Mouse (Mus musculus): ENCODE data around the gene Phyhipl. TPM values are rescaled to one million over a fixed set of nuclear protein-coding genes. Genes with fewer than 3 reads are reported as not detected.
A peak's percentile ranks its signal among the peaks of the same experiment; 100 is the strongest.

Gene Phyhipl
- total and polyA plus RNA-seq, 2 experiments from 2014 or later, result 38.5 to 307 TPM

GRCm38 (mm10) chr10:70640896-70641596 lies 14.7 kb downstream of the Phyhipl start:
- Histone ChIP-seq H3K9ac (replicated peaks; ENCODE audit: low read length, poor library complexity, severe bottlenecking) (no peak overlapping the region), H3K36me3 (ENCODE audit: insufficient read depth, low read length) (no peaks in the 10 kb centered on the region), H3K27me3 (ENCODE audit: insufficient read depth, low read length) (no peaks in the 10 kb centered on the region), H3K9me3 (ENCODE audit: low read length) (no peaks in the 10 kb centered on the region), H3K4me2 (ENCODE audit: low read depth, low read length, poor library complexity, severe bottlenecking) (no peak overlapping the region), H3K27ac (ENCODE audit: low read depth, low read length) (peak overlapping the region; percentile 67), H3K4me1 (ENCODE audit: insufficient read depth, low read length) (0 out of 2 replicates have a peak, but pooled peaks cover 5% of the 10 kb centered on the region), H3K4me3 (ENCODE audit: low read depth, low read length) (no peak overlapping the region)
- ATAC-seq (ENCODE audit: low FRiP score) (no peak), DNase-seq (ENCODE audit: low spot score) (no peak)
- TF ChIP-seq CTCF (IDR thresholded peaks at IDR 0.05), result no peak
- WGBS, result 72% methylated on average over 11 of the region's 11 CpGs

DNA sequence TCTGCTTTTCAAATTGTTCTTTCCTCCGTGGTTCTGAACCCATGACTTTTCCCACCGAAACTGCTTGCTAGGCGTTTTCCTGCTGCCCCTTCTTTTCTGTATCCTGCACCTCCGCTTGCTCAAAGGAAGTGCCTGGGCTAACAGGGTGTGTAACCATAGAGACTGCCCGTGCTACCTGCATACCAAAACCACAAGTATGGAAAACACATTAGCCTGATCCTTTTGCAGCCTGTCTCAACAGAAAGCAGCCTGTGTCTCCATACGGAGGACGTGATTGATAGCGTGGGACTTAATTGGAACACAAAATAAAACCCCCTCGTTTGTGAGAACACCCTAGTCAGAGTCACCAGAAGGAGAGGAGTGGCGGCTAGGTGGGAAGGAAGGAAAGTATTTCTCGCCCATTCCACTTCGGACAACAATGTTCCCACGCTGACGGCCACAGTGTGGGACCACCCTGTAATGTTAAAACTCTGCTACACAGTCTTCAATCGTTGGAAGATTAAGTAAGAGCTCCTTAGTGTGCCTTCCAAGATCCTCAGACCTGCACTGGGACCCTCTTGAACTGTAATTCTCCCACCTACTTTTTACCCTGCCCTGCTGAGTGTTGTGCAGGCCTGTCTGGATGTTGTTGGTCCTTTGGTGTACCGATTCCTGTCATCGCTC lies 15.6 kb downstream of the Phyhipl start:
- Histone ChIP-seq H3K27me3 (ENCODE audit: insufficient read depth, low read length) (no peaks in the 10 kb centered on the region), H3K36me3 (ENCODE audit: insufficient read depth, low read length) (no peaks in the 10 kb centered on the region), H3K9me3 (ENCODE audit: low read length) (no peaks in the 10 kb centered on the region), H3K4me2 (ENCODE audit: low read depth, low read length, poor library complexity, severe bottlenecking) (no peak overlapping the region), H3K9ac (replicated peaks; ENCODE audit: low read length, poor library complexity, severe bottlenecking) (no peak overlapping the region), H3K4me1 (ENCODE audit: insufficient read depth, low read length) (0 out of 2 replicates have a peak, but pooled peaks cover 5% of the 10 kb centered on the region), H3K27ac (ENCODE audit: low read depth, low read length) (peak overlapping the region; percentile 67), H3K4me3 (ENCODE audit: low read depth, low read length) (no peak overlapping the region)
- DNase-seq (ENCODE audit: low spot score) (peak; percentile 65), ATAC-seq (ENCODE audit: low FRiP score) (peak; percentile 81; the same call in 1 of the 2 replicates)
- no peak for TF ChIP-seq CTCF (IDR thresholded peaks at IDR 0.05)
- WGBS, result 38% methylated on average over 17 of the region's 17 CpGs

DNA sequence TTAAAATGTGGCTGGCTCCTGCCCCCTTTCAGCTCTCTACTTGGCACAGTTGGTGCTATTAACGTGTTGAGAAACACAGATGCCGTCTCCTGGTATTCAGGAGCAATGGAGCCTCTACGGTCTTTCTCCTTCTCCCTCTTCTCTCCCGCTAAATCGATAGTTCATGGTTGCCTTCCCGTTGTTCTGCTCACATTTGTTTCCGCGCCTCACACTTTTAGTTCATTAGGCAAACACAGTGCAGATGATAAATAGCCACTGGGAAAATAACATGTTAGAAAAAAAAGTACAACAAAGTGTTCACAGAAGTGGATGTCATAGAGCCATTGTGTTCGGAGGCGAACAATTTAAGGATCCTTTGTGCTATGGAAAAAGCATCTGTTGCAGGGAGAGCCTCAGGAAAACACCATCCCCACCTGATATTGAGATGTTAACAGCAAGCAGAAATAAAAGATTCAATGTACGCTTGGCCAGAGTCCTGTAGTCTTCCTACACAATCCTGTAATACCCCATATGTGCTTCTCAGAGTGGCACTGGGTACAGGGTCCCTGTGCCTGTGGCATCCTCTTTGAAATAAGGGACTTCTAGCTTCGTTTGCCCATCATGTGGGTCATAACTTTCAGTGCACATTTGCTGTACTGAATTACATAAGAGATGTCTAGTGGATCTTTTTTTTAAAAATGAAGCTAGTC lies 18.0 kb downstream of the Phyhipl start:
- Histone ChIP-seq H3K27me3 (ENCODE audit: insufficient read depth, low read length) (no peaks in the 10 kb centered on the region), H3K4me2 (ENCODE audit: low read depth, low read length, poor library complexity, severe bottlenecking) (no peak overlapping the region), H3K4me1 (ENCODE audit: insufficient read depth, low read length) (0 out of 2 replicates have a peak, but pooled peaks cover 5% of the 10 kb centered on the region), H3K9me3 (ENCODE audit: low read length) (no peaks in the 10 kb centered on the region), H3K27ac (ENCODE audit: low read depth, low read length) (no peak overlapping the region), H3K4me3 (ENCODE audit: low read depth, low read length) (no peak overlapping the region), H3K9ac (replicated peaks; ENCODE audit: low read length, poor library complexity, severe bottlenecking) (no peak overlapping the region), H3K36me3 (ENCODE audit: insufficient read depth, low read length) (no peaks in the 10 kb centered on the region)
- no peak for TF ChIP-seq CTCF (IDR thresholded peaks at IDR 0.05)
- DNase-seq (ENCODE audit: low spot score), result peak; percentile 53
- WGBS, result 70% methylated on average over 12 of the region's 12 CpGs
- no peak for ATAC-seq (ENCODE audit: low FRiP score)

GRCm38 (mm10) chr10:70635261-70635660 lies 20.5 kb downstream of the Phyhipl start:
- H3K36me3 ChIP-seq (ENCODE audit: insufficient read depth, low read length), result no peaks in the 10 kb centered on the region
- H3K4me2 ChIP-seq (ENCODE audit: low read depth, low read length, poor library complexity, severe bottlenecking), result no peak overlapping the region
- 75% methylated on average over 1 of the region's 1 CpGs for WGBS
- no peaks in the 10 kb centered on the region for H3K9me3 ChIP-seq (ENCODE audit: low read length)
- H3K9ac ChIP-seq (replicated peaks; ENCODE audit: low read length, poor library complexity, severe bottlenecking), result no peak overlapping the region
- H3K27me3 ChIP-seq (ENCODE audit: insufficient read depth, low read length), result no peaks in the 10 kb centered on the region
- no peak for TF ChIP-seq CTCF (IDR thresholded peaks at IDR 0.05)
- DNase-seq (ENCODE audit: low spot score) (no peak), ATAC-seq (ENCODE audit: low FRiP score) (no peak)
- H3K27ac ChIP-seq (ENCODE audit: low read depth, low read length), result no peak overlapping the region
- H3K4me3 ChIP-seq (ENCODE audit: low read depth, low read length), result no peak overlapping the region
- H3K4me1 ChIP-seq (ENCODE audit: insufficient read depth, low read length), result 0 out of 2 replicates have a peak, but pooled peaks cover 3% of the 10 kb centered on the region

- H3K27me3 ChIP-seq (ENCODE audit: insufficient read depth, low read length), result no peaks in the 10 kb centered on the region
- H3K9me3 ChIP-seq (ENCODE audit: low read length), result no peaks in the 10 kb centered on the region
- no peak for TF ChIP-seq CTCF (IDR thresholded peaks at IDR 0.05)
- H3K4me3 ChIP-seq (ENCODE audit: low read depth, low read length), result no peak overlapping the region
- H3K4me2 ChIP-seq (ENCODE audit: low read depth, low read length, poor library complexity, severe bottlenecking), result no peak overlapping the region
- peak; percentile 41 for DNase-seq (ENCODE audit: low spot score)
- no peak overlapping the region for H3K27ac ChIP-seq (ENCODE audit: low read depth, low read length)
- WGBS, result 68% methylated on average over 1 of the region's 1 CpGs
- no peaks in the 10 kb centered on the region for H3K36me3 ChIP-seq (ENCODE audit: insufficient read depth, low read length)
- no peaks in the 10 kb centered on the region for H3K4me1 ChIP-seq (ENCODE audit: insufficient read depth, low read length)
- no peak overlapping the region for H3K9ac ChIP-seq (replicated peaks; ENCODE audit: low read length, poor library complexity, severe bottlenecking)
- no peak for ATAC-seq (ENCODE audit: low FRiP score)
Measured at GRCm38 (mm10) chr10:70631142-70631541, 24.6 kb downstream of the Phyhipl start.
